In the genomic region with DNA sequence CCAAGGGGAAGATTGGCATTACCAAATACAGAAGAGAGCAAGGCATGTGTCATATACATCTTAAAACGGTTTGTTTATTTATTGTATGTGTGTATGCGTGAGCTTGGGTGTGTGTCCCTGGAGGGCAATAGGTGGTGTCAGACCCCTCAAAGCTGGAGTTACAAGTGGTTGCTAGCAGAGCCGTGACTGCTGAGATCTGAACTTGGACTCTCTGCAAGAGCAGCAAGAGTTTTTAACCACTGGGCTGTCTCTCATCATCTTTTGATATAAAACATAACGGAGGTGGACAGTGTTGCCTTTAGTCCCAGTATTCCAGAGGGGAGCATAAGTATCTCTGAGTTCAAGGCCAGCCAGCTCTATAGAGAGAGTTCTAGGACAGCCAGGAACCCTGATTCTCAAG, we compare ENCODE assay signal across 22 mouse cellular contexts. TPM values are rescaled to one million over a fixed set of nuclear protein-coding genes. Genes with fewer than 3 reads are reported as not detected.
DNase-seq lines count a peak whose midpoint lies in the region; ATAC-seq lines count a peak whose summit lies in the region.
"Had no signal": no experiment of that assay in that cellular context is flagged by ENCODE, and none has a peak within 500 bp of the region (broad histone marks: within the 10 kb centered on the region; RNA-seq: fewer than 3 reads in every experiment).

No protein-coding gene starts in this region.

- no peaks in the 10 kb centered on the region for H3K9me3 ChIP-seq in forebrain, embryonic 13.5 days (replicated peaks)
- no peaks in the 10 kb centered on the region for H3K9me3 ChIP-seq in forebrain, embryonic 16.5 days (ENCODE audit: control insufficient read depth, low read length)
- H3K9me3 ChIP-seq in forebrain, embryonic 14.5 days (replicated peaks; ENCODE audit: control insufficient read depth, low read length): no peaks in the 10 kb centered on the region
- H3K9me3 ChIP-seq in hindbrain, embryonic 13.5 days: no peaks in the 10 kb centered on the region
- H3K9me3 ChIP-seq in midbrain, embryonic 14.5 days (ENCODE audit: control insufficient read depth, low read length): no peaks in the 10 kb centered on the region
- H3K9me3 ChIP-seq: heart, embryonic 15.5 days; limb, embryonic 13.5 days; liver, embryonic 13.5 days; stomach, embryonic 15.5 days had no signal

- no peak overlapping the region for H3K9ac ChIP-seq in forebrain, embryonic 13.5 days
- H3K9ac ChIP-seq in forebrain, embryonic 16.5 days (replicated peaks; ENCODE audit: low read depth, low read length): no peak overlapping the region
- no peak overlapping the region for H3K9ac ChIP-seq in forebrain, embryonic 14.5 days (ENCODE audit: low read length)
- H3K9ac ChIP-seq in hindbrain, embryonic 13.5 days: peak overlapping the region; percentile 66
- H3K9ac ChIP-seq in midbrain, embryonic 14.5 days (replicated peaks; ENCODE audit: low read length): peak overlapping the region; percentile 50
- H3K9ac ChIP-seq: heart, embryonic 15.5 days; liver, embryonic 13.5 days; stomach, embryonic 15.5 days had no signal

- no peak overlapping the region for H3K4me3 ChIP-seq in forebrain, embryonic 13.5 days
- no peak overlapping the region for H3K4me3 ChIP-seq in forebrain, embryonic 16.5 days (replicated peaks; ENCODE audit: low read length)
- H3K4me3 ChIP-seq in forebrain, embryonic 14.5 days (ENCODE audit: low read depth, low read length): no peak overlapping the region
- no peak overlapping the region for H3K4me3 ChIP-seq in hindbrain, embryonic 13.5 days
- H3K4me3 ChIP-seq in midbrain, embryonic 14.5 days (replicated peaks; ENCODE audit: low read depth, low read length): peak overlapping the region; percentile 11
- H3K4me3 ChIP-seq: gastrocnemius, adult 2 months; heart, embryonic 15.5 days; liver, embryonic 13.5 days; stomach, embryonic 15.5 days had no signal

- no peaks in the 10 kb centered on the region for H3K27me3 ChIP-seq in forebrain, embryonic 13.5 days
- no peaks in the 10 kb centered on the region for H3K27me3 ChIP-seq in forebrain, embryonic 16.5 days (replicated peaks; ENCODE audit: control insufficient read depth, insufficient read depth, low read length)
- H3K27me3 ChIP-seq in forebrain, embryonic 14.5 days (replicated peaks; ENCODE audit: control insufficient read depth, insufficient read depth, low read length): no peaks in the 10 kb centered on the region
- H3K27me3 ChIP-seq in hindbrain, embryonic 13.5 days: 0 out of 2 replicates have a peak, but pooled peaks cover 3% of the 10 kb centered on the region
- H3K27me3 ChIP-seq in midbrain, embryonic 14.5 days (ENCODE audit: control insufficient read depth, insufficient read depth, low read length): no peaks in the 10 kb centered on the region
- H3K27me3 ChIP-seq: stomach, embryonic 15.5 days had no signal

- H3K27ac ChIP-seq in forebrain, embryonic 13.5 days: peak overlapping the region; percentile 82; the same call in 1 of the 2 replicates
- no peak overlapping the region for H3K27ac ChIP-seq in forebrain, embryonic 16.5 days (ENCODE audit: low read length)
- H3K27ac ChIP-seq in forebrain, embryonic 14.5 days (ENCODE audit: low read depth, low read length): peak overlapping the region; percentile 81; the same call in 1 of the 2 replicates
- peak overlapping the region; percentile 90 for H3K27ac ChIP-seq in hindbrain, embryonic 13.5 days
- H3K27ac ChIP-seq in midbrain, embryonic 14.5 days (replicated peaks; ENCODE audit: low read depth, low read length): peak overlapping the region; percentile 92
- H3K27ac ChIP-seq: gastrocnemius, adult 2 months; heart, embryonic 15.5 days; limb, embryonic 13.5 days; liver, embryonic 13.5 days; stomach, embryonic 15.5 days had no signal

- no peak for ATAC-seq in forebrain, embryonic 13.5 days
- no peak for ATAC-seq in forebrain, embryonic 16.5 days
- ATAC-seq in forebrain, embryonic 14.5 days: no peak
- no peak for ATAC-seq in hindbrain, embryonic 13.5 days (ENCODE audit: low FRiP score)
- ATAC-seq in midbrain, embryonic 14.5 days (ENCODE audit: low FRiP score, low TSS enrichment): no peak

- WGBS in forebrain, embryonic 13.5 days: 77% methylated on average over 4 of the region's 4 CpGs
- WGBS in forebrain, embryonic 16.5 days: 81% methylated on average over 4 of the region's 4 CpGs
- WGBS in forebrain, embryonic 14.5 days: 81% methylated on average over 4 of the region's 4 CpGs
- WGBS in hindbrain, embryonic 13.5 days: 58% methylated on average over 4 of the region's 4 CpGs
- WGBS in midbrain, embryonic 14.5 days: 45% methylated on average over 4 of the region's 4 CpGs

- no peak for DNase-seq in forebrain, embryonic 14.5 days (ENCODE audit: low spot score)
- no peak for DNase-seq in midbrain, embryonic 14.5 days
- no peak for DNase-seq in lung, postnatal 10 days
- DNase-seq in spleen, adult 12 weeks (ENCODE audit: low spot score): no peak
- DNase-seq in left cerebral cortex, adult 18-20 months (ENCODE audit: low spot score in 2 of 2): no peak
- DNase-seq: adrenal gland, postnatal 36 days; cerebellum, adult 9-11 months; gastrocnemius, adult 2 months; heart, postnatal 36 days; kidney, adult 8-10 months; kidney, postnatal 10 days; liver, embryonic 13.5 days; lung, adult 2 months; thymus, adult 18-20 months; thymus, postnatal 4 days had no signal

- no peaks in the 10 kb centered on the region for H3K36me3 ChIP-seq in forebrain, embryonic 13.5 days (ENCODE audit: poor library complexity, severe bottlenecking)
- H3K36me3 ChIP-seq in forebrain, embryonic 16.5 days (ENCODE audit: control insufficient read depth, insufficient read depth): no peaks in the 10 kb centered on the region
- H3K36me3 ChIP-seq in forebrain, embryonic 14.5 days (ENCODE audit: control insufficient read depth, insufficient read depth, low read length): no peaks in the 10 kb centered on the region
- no peaks in the 10 kb centered on the region for H3K36me3 ChIP-seq in hindbrain, embryonic 13.5 days
- no peaks in the 10 kb centered on the region for H3K36me3 ChIP-seq in midbrain, embryonic 14.5 days (ENCODE audit: control insufficient read depth, insufficient read depth, low read length)
- H3K36me3 ChIP-seq: heart, embryonic 15.5 days; limb, embryonic 13.5 days; liver, embryonic 13.5 days; stomach, embryonic 15.5 days had no signal

- H3K4me2 ChIP-seq in forebrain, embryonic 13.5 days: peak overlapping the region; percentile 52; the same call in 1 of the 2 replicates
- H3K4me2 ChIP-seq in forebrain, embryonic 16.5 days (ENCODE audit: low read length): no peak overlapping the region
- H3K4me2 ChIP-seq in forebrain, embryonic 14.5 days (ENCODE audit: low read length): no peak overlapping the region
- no peak overlapping the region; the same call in 1 of the 2 replicates for H3K4me2 ChIP-seq in hindbrain, embryonic 13.5 days
- peak overlapping the region; percentile 52 for H3K4me2 ChIP-seq in midbrain, embryonic 14.5 days (ENCODE audit: low read length)
- H3K4me2 ChIP-seq: liver, embryonic 13.5 days had no signal

- peaks cover 36% of the 10 kb centered on the region for H3K4me1 ChIP-seq in forebrain, embryonic 13.5 days
- peaks cover 14% of the 10 kb centered on the region for H3K4me1 ChIP-seq in forebrain, embryonic 16.5 days (replicated peaks; ENCODE audit: control insufficient read depth, insufficient read depth, low read length)
- peaks cover 11% of the 10 kb centered on the region for H3K4me1 ChIP-seq in forebrain, embryonic 14.5 days (ENCODE audit: control insufficient read depth, insufficient read depth, low read length)
- peaks cover 29% of the 10 kb centered on the region for H3K4me1 ChIP-seq in hindbrain, embryonic 13.5 days (replicated peaks)
- H3K4me1 ChIP-seq in midbrain, embryonic 14.5 days (ENCODE audit: control insufficient read depth, insufficient read depth, low read length): peaks cover 31% of the 10 kb centered on the region
- H3K4me1 ChIP-seq: liver, embryonic 13.5 days had no signal

RNA-seq across cellular contexts. Expression of gene Mum1, which starts 18.0 kb away (rescaled TPM):
- 62.1 and 64.7 TPM in 2 replicates for polyA plus RNA-seq in forebrain, embryonic 13.5 days (2015; fragmentation: Nextera tagmentation; extraction: Ambion mirVana)
- polyA plus RNA-seq in forebrain, embryonic 16.5 days (2015; fragmentation: Nextera tagmentation; extraction: Ambion mirVana): 49.0 and 55.4 TPM in 2 replicates
- 39.6 and 42.4 TPM in 2 replicates for polyA plus RNA-seq in forebrain, embryonic 14.5 days (2014; fragmentation: Nextera tagmentation; extraction: Ambion mirVana)
- polyA plus RNA-seq in hindbrain, embryonic 13.5 days (2015; fragmentation: Nextera tagmentation; extraction: Ambion mirVana): 47.3 and 49.9 TPM in 2 replicates
- 51.5 and 65.4 TPM in 2 replicates for polyA plus RNA-seq in midbrain, embryonic 14.5 days (2014; fragmentation: Nextera tagmentation; extraction: Ambion mirVana)
- total RNA-seq in left cerebral cortex, adult 18-20 months (2021): 10 to 100 TPM; 32.2 to 39.3 TPM

RNA-seq across cellular contexts. Expression of gene Efna2, which starts 29.0 kb away (rescaled TPM):
- polyA plus RNA-seq in forebrain, embryonic 13.5 days (2015; fragmentation: Nextera tagmentation; extraction: Ambion mirVana): 17.7 and 19.5 TPM in 2 replicates
- polyA plus RNA-seq in forebrain, embryonic 16.5 days (2015; fragmentation: Nextera tagmentation; extraction: Ambion mirVana): 24.8 and 25.4 TPM in 2 replicates
- polyA plus RNA-seq in forebrain, embryonic 14.5 days (2014; fragmentation: Nextera tagmentation; extraction: Ambion mirVana): 14.5 and 20.6 TPM in 2 replicates
- polyA plus RNA-seq in hindbrain, embryonic 13.5 days (2015; fragmentation: Nextera tagmentation; extraction: Ambion mirVana): 18.8 and 21.4 TPM in 2 replicates
- polyA plus RNA-seq in midbrain, embryonic 14.5 days (2014; fragmentation: Nextera tagmentation; extraction: Ambion mirVana): 41.9 and 50.1 TPM in 2 replicates
- 1 to 10 TPM; 7.0 to 8.2 TPM for total RNA-seq in left cerebral cortex, adult 18-20 months (2021)
- total RNA-seq: common myeloid progenitor, adult 5-6 weeks had no signal

RNA-seq across cellular contexts. Expression of gene 1600002K03Rik, which starts 35.5 kb away (rescaled TPM):
- polyA plus RNA-seq in forebrain, embryonic 13.5 days (2015; fragmentation: Nextera tagmentation; extraction: Ambion mirVana): 12.2 and 12.6 TPM in 2 replicates
- 8.5 and 10.6 TPM in 2 replicates for polyA plus RNA-seq in forebrain, embryonic 16.5 days (2015; fragmentation: Nextera tagmentation; extraction: Ambion mirVana)
- polyA plus RNA-seq in forebrain, embryonic 14.5 days (2014; fragmentation: Nextera tagmentation; extraction: Ambion mirVana): 7.2 and 9.0 TPM in 2 replicates
- 11.9 and 14.1 TPM in 2 replicates for polyA plus RNA-seq in hindbrain, embryonic 13.5 days (2015; fragmentation: Nextera tagmentation; extraction: Ambion mirVana)
- polyA plus RNA-seq in midbrain, embryonic 14.5 days (2014; fragmentation: Nextera tagmentation; extraction: Ambion mirVana): 5.7 and 9.9 TPM in 2 replicates
- total RNA-seq in left cerebral cortex, adult 18-20 months (2021): 1 to 10 TPM; 6.8 to 7.0 TPM

RNA-seq across cellular contexts. Expression of gene Ndufs7, which starts 40.7 kb away (rescaled TPM):
- polyA plus RNA-seq in forebrain, embryonic 13.5 days (2015; fragmentation: Nextera tagmentation; extraction: Ambion mirVana): 267 and 274 TPM in 2 replicates
- 236 and 272 TPM in 2 replicates for polyA plus RNA-seq in forebrain, embryonic 16.5 days (2015; fragmentation: Nextera tagmentation; extraction: Ambion mirVana)
- 269 and 351 TPM in 2 replicates for polyA plus RNA-seq in forebrain, embryonic 14.5 days (2014; fragmentation: Nextera tagmentation; extraction: Ambion mirVana)
- 253 and 263 TPM in 2 replicates for polyA plus RNA-seq in hindbrain, embryonic 13.5 days (2015; fragmentation: Nextera tagmentation; extraction: Ambion mirVana)
- polyA plus RNA-seq in midbrain, embryonic 14.5 days (2014; fragmentation: Nextera tagmentation; extraction: Ambion mirVana): 274 and 323 TPM in 2 replicates
- total RNA-seq in left cerebral cortex, adult 18-20 months (2021): 100 to 1,000 TPM; 219 to 232 TPM

RNA-seq across cellular contexts. Expression of gene Cirbp, which starts 42.5 kb away (rescaled TPM):
- polyA plus RNA-seq in forebrain, embryonic 13.5 days (2015; fragmentation: Nextera tagmentation; extraction: Ambion mirVana): 274 and 308 TPM in 2 replicates
- 318 and 335 TPM in 2 replicates for polyA plus RNA-seq in forebrain, embryonic 16.5 days (2015; fragmentation: Nextera tagmentation; extraction: Ambion mirVana)
- polyA plus RNA-seq in forebrain, embryonic 14.5 days (2014; fragmentation: Nextera tagmentation; extraction: Ambion mirVana): 239 and 266 TPM in 2 replicates
- 364 and 409 TPM in 2 replicates for polyA plus RNA-seq in hindbrain, embryonic 13.5 days (2015; fragmentation: Nextera tagmentation; extraction: Ambion mirVana)
- 295 and 421 TPM in 2 replicates for polyA plus RNA-seq in midbrain, embryonic 14.5 days (2014; fragmentation: Nextera tagmentation; extraction: Ambion mirVana)
- 10 to 100 TPM; 89.7 to 94.6 TPM for total RNA-seq in left cerebral cortex, adult 18-20 months (2021)

Comparison
In these comparisons a context has a peak if more than half of its experiments do, and no peak if none do; other contexts are left out.
1. H3K4me2 ChIP-seq: peak in forebrain, embryonic 13.5 days (single experiment) and midbrain, embryonic 14.5 days (single experiment); none in forebrain, embryonic 16.5 days (single experiment), forebrain, embryonic 14.5 days (single experiment) and hindbrain, embryonic 13.5 days (single experiment).
2. H3K9ac ChIP-seq: peak in hindbrain, embryonic 13.5 days (single experiment) and midbrain, embryonic 14.5 days (single experiment); none in forebrain, embryonic 13.5 days (single experiment), forebrain, embryonic 16.5 days (single experiment) and forebrain, embryonic 14.5 days (single experiment).